Mouse (Mus musculus) brain, embryonic 14.5 days (tissue): ENCODE results near the gene Ext2.

Experiments used
- CTCF ChIP-seq: fragments of 200-500 bp; IDR thresholded peaks from 2 replicates; pipeline ENCODE4 v1.5.1; 2012; ENCODE audit warnings: inconsistent platforms, mild to moderate bottlenecking, moderate library complexity, borderline replicate concordance; ENCODE audit not compliant: insufficient read depth, insufficient read length; ENCODE audit errors: extremely low read depth
- POLR2A ChIP-seq: fragments of 200-500 bp; IDR thresholded peaks from 2 replicates; pipeline ENCODE4 v1.6.1; 2012; ENCODE audit warnings: mild to moderate bottlenecking, inconsistent platforms, borderline replicate concordance; ENCODE audit not compliant: poor library complexity, insufficient read depth, insufficient read length, severe bottlenecking; ENCODE audit errors: extremely low read depth

- TF ChIP-seq POLR2A (no peak), CTCF (no peak)
These were observed 177.6 kb downstream of the Ext2 start for GRCm38 (mm10) chr2:93644731-93645130.
